Mouse (Mus musculus) lung, adult 10 weeks (tissue): ENCODE measurements around the gene Olfr448. TPM values are rescaled to one million over a fixed set of nuclear protein-coding genes. Genes with fewer than 3 reads are reported as not detected.

ENCODE experiments used
- polyA plus RNA-seq: library from polyadenylated mRNA; stranded (reverse); fragments of 350-450 nt; fragmentation: Illumina TruSeq; extraction: RNeasy Lipid Tissue Mini Kit (QIAGEN cat#74804); gene quantifications from one replicate; pipeline ENCODE4 v1.2.3, GENCODE M21; 2014; ENCODE audit warnings: low read depth, low replicate concordance; ENCODE audit not compliant: insufficient read depth

Gene Olfr448
- not detected for polyA plus RNA-seq

DNA sequence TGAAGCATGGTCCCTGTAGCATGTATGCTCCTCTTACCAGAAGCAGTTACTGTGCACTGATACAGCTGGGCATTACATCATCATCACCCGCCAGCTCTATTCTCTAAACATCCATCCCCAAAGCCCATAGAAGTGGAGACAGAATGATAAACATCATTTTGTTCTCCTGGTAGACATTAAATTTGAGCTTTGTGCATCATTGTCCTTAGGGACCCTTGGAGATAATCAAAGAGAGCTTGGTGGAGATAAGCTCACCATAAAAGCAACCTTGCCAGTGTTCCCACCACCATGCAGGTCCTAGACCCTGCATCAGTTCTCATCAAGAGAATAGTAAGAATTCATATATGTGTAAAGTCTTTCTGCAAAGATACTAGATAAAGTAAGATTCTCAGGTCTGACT is at the start of gene Olfr448:
TSS of gene Olfr448 (plus strand) at position 301 of the 400 bp plus-strand sequence.

DNA sequence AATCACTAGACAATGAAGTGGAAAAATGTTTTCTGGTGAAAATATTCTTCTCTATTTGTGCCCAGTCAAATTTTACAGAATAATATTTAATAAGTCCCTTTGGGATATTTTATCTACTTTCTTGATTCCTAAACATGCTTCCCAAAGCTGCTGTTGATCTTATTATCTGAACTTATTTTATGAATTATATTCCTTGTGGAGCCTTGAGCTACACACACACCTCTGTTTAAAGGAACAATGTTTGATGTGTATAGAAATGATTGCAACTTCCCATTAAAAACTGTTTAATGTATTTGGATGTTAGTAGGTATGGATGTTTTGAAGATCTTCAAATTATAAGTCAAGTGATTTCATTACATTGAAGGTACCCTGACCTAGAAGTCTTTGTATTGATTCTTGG is 18.3 kb downstream of the Olfr448 start, which contains the start of gene Olfr447:
TSS of gene Olfr447 (plus strand) at position 301 of the 400 bp plus-strand sequence.

DNA sequence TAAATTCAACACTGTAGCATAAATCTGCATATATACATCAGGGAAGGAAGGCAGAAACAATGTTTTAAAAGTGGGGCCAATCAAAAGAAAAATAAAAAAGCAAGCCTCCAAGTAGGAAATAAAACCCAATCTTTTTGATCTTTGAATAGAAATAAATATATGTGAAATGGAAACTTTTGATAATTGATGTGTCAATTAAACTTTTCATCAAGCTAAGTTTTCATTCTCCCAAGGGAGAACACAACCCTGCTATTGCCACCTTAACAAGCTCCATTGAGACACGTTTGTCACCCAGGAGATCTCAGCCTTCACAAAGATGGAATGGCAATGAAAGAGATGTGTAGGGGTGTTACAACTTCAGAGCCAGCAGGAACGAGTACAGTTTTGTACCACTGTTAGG is 30.8 kb downstream of the Olfr448 start, which contains the start of gene Olfr446:
TSS of gene Olfr446 (plus strand) at position 301 of the 400 bp plus-strand sequence.

Other genes starting within 250 kb of the Olfr448 start
- gene Tcaf2, start 245.2 kb upstream of the Olfr448 start, polyA plus RNA-seq: 2.5 TPM
- gene Tcaf1, start 180.4 kb upstream of the Olfr448 start, polyA plus RNA-seq: 12.5 TPM
- not detected for gene Olfr453, start 151.1 kb upstream of the Olfr448 start, polyA plus RNA-seq
- gene Olfr38, start 134.0 kb upstream of the Olfr448 start, polyA plus RNA-seq: not detected
- gene Olfr452, start 105.3 kb upstream of the Olfr448 start, polyA plus RNA-seq: not detected
- gene Olfr450, start 78.5 kb upstream of the Olfr448 start, polyA plus RNA-seq: not detected
- gene Olfr449, start 56.1 kb upstream of the Olfr448 start, polyA plus RNA-seq: not detected
- not detected for gene Olfr447, start 18.4 kb downstream of the Olfr448 start, polyA plus RNA-seq
- gene Olfr446, start 30.9 kb downstream of the Olfr448 start, polyA plus RNA-seq: not detected
- not detected for gene Olfr444, start 58.6 kb downstream of the Olfr448 start, polyA plus RNA-seq
- gene Olfr441, start 215.9 kb downstream of the Olfr448 start, polyA plus RNA-seq: not detected